Mouse (Mus musculus) neural tube, embryonic 15.5 days (tissue): Measurements from ENCODE around the gene Lipf. TPM values are rescaled to one million over a fixed set of nuclear protein-coding genes. Genes with fewer than 3 reads are reported as not detected.

Experiments
- ATAC-seq: fragments of 200-750 bp; cut with Nextera tagmentation; 2 replicates; pipeline ENCODE4 v1.8.0; 2017; ENCODE audit warnings: mild to moderate bottlenecking, moderate TSS enrichment, moderate library complexity; ENCODE audit not compliant: low FRiP score
- H3K27ac ChIP-seq: fragments of 300-500 bp; sonication (generic); replicated peaks from 2 replicates; pipeline ENCODE4 v1.5.1; 2015; ENCODE audit warnings: mild to moderate bottlenecking, inconsistent platforms
- H3K27me3 ChIP-seq: fragments of 300-500 bp; sonication (generic); replicated peaks from 2 replicates; pipeline ENCODE4 v1.6.1; 2015; ENCODE audit warnings: inconsistent platforms
- H3K36me3 ChIP-seq: fragments of 300-500 bp; sonication (generic); 2 replicates; pipeline ENCODE4 v1.6.1; 2015; ENCODE audit warnings: inconsistent platforms
- H3K4me1 ChIP-seq: fragments of 300-500 bp; sonication (generic); 2 replicates; pipeline ENCODE4 v1.6.1; 2015; ENCODE audit warnings: inconsistent platforms
- H3K4me2 ChIP-seq: fragments of 300-500 bp; sonication (generic); 2 replicates; pipeline ENCODE4 v1.6.1; 2015; ENCODE audit warnings: inconsistent platforms, mild to moderate bottlenecking, moderate library complexity
- H3K4me3 ChIP-seq: fragments of 300-500 bp; sonication (generic); replicated peaks from 2 replicates; pipeline ENCODE4 v1.5.1; 2015; ENCODE audit warnings: mild to moderate bottlenecking, inconsistent platforms
- H3K9ac ChIP-seq: fragments of 300-500 bp; sonication (generic); replicated peaks from 2 replicates; pipeline ENCODE4 v1.6.1; 2015; ENCODE audit warnings: mild to moderate bottlenecking, inconsistent platforms
- H3K9me3 ChIP-seq: fragments of 300-500 bp; sonication (generic); replicated peaks from 2 replicates; pipeline ENCODE4 v1.6.1; 2016; ENCODE audit warnings: inconsistent platforms
- WGBS: fragments of 180-500 bp; shearing (Covaris S2); methylation state at CpG from one replicate; pipeline ENCODE4 v1.1.7; 2015; ENCODE audit warnings: mixed read lengths; 5-methylcytosine and 5-hydroxymethylcytosine counted together
- polyA plus RNA-seq: library from polyadenylated mRNA; unstranded; fragments of >200 nt; fragmentation: Nextera tagmentation; extraction: Ambion mirVana; gene quantifications from 2 replicates; pipeline ENCODE4 v1.2.1, GENCODE M21; 2015

Gene Lipf
- not detected in 2 replicates for polyA plus RNA-seq

- no peak within 1 kb of the TSS for H3K27ac ChIP-seq
- no peak within 1 kb of the TSS for H3K4me2 ChIP-seq
- no peaks in the 10 kb centered on the region for H3K36me3 ChIP-seq
- H3K27me3 ChIP-seq = no peaks in the 10 kb centered on the region
- ATAC-seq = no peak
- H3K9me3 ChIP-seq = no peaks in the 10 kb centered on the region
- H3K4me1 ChIP-seq = no peaks in the 10 kb centered on the region
- no peak within 1 kb of the TSS for H3K4me3 ChIP-seq
- no peak within 1 kb of the TSS for H3K9ac ChIP-seq
Measured at GRCm38 (mm10) chr19:33960887-33961286, at the start of gene Lipf. Gene Lipf, plus strand, starts transcription at chr19:33961187.

GRCm38 (mm10) chr19:33924099-33924498 lies 36.9 kb upstream of the Lipf start:
- Histone ChIP-seq H3K27me3 (no peaks in the 10 kb centered on the region), H3K36me3 (no peaks in the 10 kb centered on the region), H3K27ac (no peak overlapping the region), H3K4me2 (no peak overlapping the region), H3K4me3 (no peak overlapping the region), H3K9ac (no peak overlapping the region), H3K9me3 (no peaks in the 10 kb centered on the region), H3K4me1 (no peaks in the 10 kb centered on the region)
- ATAC-seq = no peak

- Histone ChIP-seq H3K4me1 (no peaks in the 10 kb centered on the region), H3K9ac (no peak overlapping the region)
Measured at GRCm38 (mm10) chr19:33979007-33979406, 18.0 kb downstream of the Lipf start.

GRCm38 (mm10) chr19:33983043-33983442 lies 22.1 kb downstream of the Lipf start:
- no peaks in the 10 kb centered on the region for H3K9me3 ChIP-seq
- no peak overlapping the region for H3K27ac ChIP-seq
- H3K36me3 ChIP-seq = no peaks in the 10 kb centered on the region
- no peak overlapping the region for H3K4me2 ChIP-seq
- no peak overlapping the region for H3K4me3 ChIP-seq
- no peak for ATAC-seq
- no peak overlapping the region for H3K9ac ChIP-seq
- no peaks in the 10 kb centered on the region for H3K27me3 ChIP-seq
- WGBS = 81% methylated on average over 3 of the region's 3 CpGs
- no peaks in the 10 kb centered on the region for H3K4me1 ChIP-seq

More at GRCm38 (mm10) chr19:33979007-33979406, 18.0 kb downstream of the Lipf start:
- Histone ChIP-seq H3K4me3 (no peak overlapping the region), H3K27me3 (no peaks in the 10 kb centered on the region), H3K4me2 (no peak overlapping the region), H3K27ac (no peak overlapping the region), H3K36me3 (no peaks in the 10 kb centered on the region), H3K9me3 (no peaks in the 10 kb centered on the region)
- ATAC-seq = no peak
- WGBS = 60% methylated on average over 3 of the region's 3 CpGs

- Histone ChIP-seq H3K27me3 (no peaks in the 10 kb centered on the region), H3K27ac (no peak within 1 kb of the TSS), H3K9me3 (no peaks in the 10 kb centered on the region), H3K4me3 (no peak within 1 kb of the TSS), H3K4me1 (no peaks in the 10 kb centered on the region), H3K36me3 (no peaks in the 10 kb centered on the region), H3K4me2 (no peak within 1 kb of the TSS), H3K9ac (no peak within 1 kb of the TSS)
- ATAC-seq = no peak
- 91% methylated on average over 6 of the region's 6 CpGs for WGBS
Measured at GRCm38 (mm10) chr19:34008002-34008401, 47.0 kb downstream of the Lipf start, which contains the start of gene Lipk. Gene Lipk, plus strand, starts transcription at chr19:34008290.

GRCm38 (mm10) chr19:34021440-34022172 lies 60.6 kb downstream of the Lipf start:
- Histone ChIP-seq H3K4me1 (no peaks in the 10 kb centered on the region), H3K36me3 (no peaks in the 10 kb centered on the region)
- WGBS = 89% methylated on average over 11 of the region's 11 CpGs

GRCm38 (mm10) chr19:34022759-34023158 lies 61.8 kb downstream of the Lipf start:
- Histone ChIP-seq H3K4me3 (no peak overlapping the region), H3K4me2 (no peak overlapping the region), H3K27ac (no peak overlapping the region), H3K27me3 (no peaks in the 10 kb centered on the region), H3K36me3 (no peaks in the 10 kb centered on the region), H3K4me1 (no peaks in the 10 kb centered on the region), H3K9me3 (no peaks in the 10 kb centered on the region), H3K9ac (no peak overlapping the region)
- 61% methylated on average over 3 of the region's 3 CpGs for WGBS
- ATAC-seq = no peak

More at GRCm38 (mm10) chr19:34021440-34022172, 60.6 kb downstream of the Lipf start:
- ATAC-seq = no peak
- Histone ChIP-seq H3K4me2 (no peak overlapping the region), H3K9me3 (no peaks in the 10 kb centered on the region), H3K27ac (no peak overlapping the region), H3K4me3 (no peak overlapping the region), H3K27me3 (no peaks in the 10 kb centered on the region), H3K9ac (no peak overlapping the region)

Other genes with a start within 250 kb of the Lipf start
- 0.55 and 0.64 TPM in 2 replicates for gene Lipo2, start 209.8 kb upstream of the Lipf start, polyA plus RNA-seq
- gene Lipo3, start 199.2 kb upstream of the Lipf start, polyA plus RNA-seq = 10.9 and 14.3 TPM in 2 replicates
- gene Lipo1, start 173.7 kb upstream of the Lipf start, polyA plus RNA-seq = not detected in 2 replicates
- gene Lipk, start 47.1 kb downstream of the Lipf start, polyA plus RNA-seq = not detected in 2 replicates
- gene Lipn, start 106.2 kb downstream of the Lipf start, polyA plus RNA-seq = not detected in 2 replicates
- gene Lipm, start 139.7 kb downstream of the Lipf start, polyA plus RNA-seq = 0.08 and 0.11 TPM in 2 replicates
- gene Ankrd22, start 204.9 kb downstream of the Lipf start, polyA plus RNA-seq = 1.9 TPM in 1 of 2 replicates, not detected in the other
- 25.8 and 28.3 TPM in 2 replicates for gene Stambpl1, start 231.0 kb downstream of the Lipf start, polyA plus RNA-seq